Mouse (Mus musculus): ENCODE data around the gene Klf4. TPM values are rescaled to one million over a fixed set of nuclear protein-coding genes. Genes with fewer than 3 reads are reported as not detected.

Gene Klf4
- total and polyA plus RNA-seq, 3 experiments, result 0.04 TPM; not detected in 2

DNA sequence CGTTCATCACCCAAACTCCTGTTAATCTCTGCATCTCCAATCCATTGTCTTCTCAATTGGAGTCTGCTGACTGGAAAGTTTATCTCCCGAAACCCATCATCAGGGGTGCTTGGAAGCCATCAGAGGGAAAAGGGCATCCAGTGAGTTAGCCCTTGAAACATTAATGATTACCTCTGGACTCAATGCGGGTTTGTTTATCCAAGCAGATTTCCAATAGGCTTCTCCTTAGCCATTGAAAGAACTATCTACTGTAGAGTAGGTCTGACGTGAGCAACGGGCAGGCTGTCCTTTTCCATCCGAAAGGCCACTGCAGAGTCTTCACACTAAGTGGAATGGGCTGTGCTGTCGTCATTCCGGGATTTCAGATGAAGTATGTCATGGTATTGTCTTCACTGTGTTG is 16.2 kb downstream of the Klf4 start:
- Histone ChIP-seq H3K9me3 (replicated peaks) (peaks cover 43% of the 10 kb centered on the region), H3K4me3 (ENCODE audit: low read depth, low read length) (no peak overlapping the region), H3K36me3 (replicated peaks) (no peaks in the 10 kb centered on the region), H3K4me1 (ENCODE audit: insufficient read depth, low read depth, low read length) (no peaks in the 10 kb centered on the region), H3K27me3 (ENCODE audit: insufficient read depth, low read length) (no peaks in the 10 kb centered on the region)
- TF ChIP-seq GATA1 (IDR thresholded peaks at IDR 0.05; ENCODE audit: borderline replicate concordance, low read length) (no peak), GATA2 (IDR thresholded peaks at IDR 0.05; ENCODE audit: borderline replicate concordance, low read depth, low read length) (no peak), POLR2AphosphoS5 (IDR thresholded peaks at IDR 0.05; ENCODE audit: insufficient replicate concordance, low read depth, low read length) (no peak), CTCF (IDR thresholded peaks at IDR 0.05; ENCODE audit: low read depth, low read length) (no peak), TAL1 (conservative IDR thresholded peaks at IDR 0.05; ENCODE audit: low read depth, low read length) (no peak)
- ATAC-seq (ENCODE audit: extremely low read depth, insufficient number of reproducible peaks, low FRiP score, poor library complexity, severe bottlenecking) (no peak), DNase-seq (ENCODE audit: low spot score) (no peak)

DNA sequence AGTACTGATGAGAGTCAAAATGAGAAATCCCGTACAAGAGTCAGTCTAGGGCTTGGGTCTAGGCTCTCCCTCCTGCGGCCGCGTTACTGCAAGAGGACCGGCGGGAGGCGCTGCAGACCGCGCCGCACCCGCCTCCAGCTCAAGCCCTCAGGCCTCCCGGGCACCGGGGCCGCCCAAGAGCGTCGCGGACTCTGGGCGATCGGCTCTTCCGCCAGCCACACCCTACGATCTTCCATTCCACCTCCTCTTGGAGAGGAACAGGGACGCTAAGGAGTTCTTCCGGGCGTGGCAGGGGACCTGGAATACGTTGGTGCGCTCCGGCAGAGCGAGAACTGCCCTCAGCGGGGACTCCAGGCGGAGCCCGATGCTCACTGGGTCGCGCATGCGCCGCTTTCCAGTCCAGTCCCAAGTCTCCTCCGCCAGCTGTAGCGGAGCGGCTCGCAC is 17.5 kb downstream of the Klf4 start:
- Histone ChIP-seq H3K4me1 (ENCODE audit: insufficient read depth, low read depth, low read length) (no peaks in the 10 kb centered on the region), H3K9me3 (replicated peaks) (peaks cover 35% of the 10 kb centered on the region), H3K36me3 (replicated peaks) (no peaks in the 10 kb centered on the region), H3K4me3 (ENCODE audit: low read depth, low read length) (no peak overlapping the region; the same call in 1 of the 2 replicates), H3K27me3 (ENCODE audit: insufficient read depth, low read length) (no peaks in the 10 kb centered on the region)
- ATAC-seq (ENCODE audit: extremely low read depth, insufficient number of reproducible peaks, low FRiP score, poor library complexity, severe bottlenecking) (no peak), DNase-seq (ENCODE audit: low spot score) (no peak)
- TF ChIP-seq GATA2 (IDR thresholded peaks at IDR 0.05; ENCODE audit: borderline replicate concordance, low read depth, low read length) (no peak), TAL1 (conservative IDR thresholded peaks at IDR 0.05; ENCODE audit: low read depth, low read length) (no peak), CTCF (IDR thresholded peaks at IDR 0.05; ENCODE audit: low read depth, low read length) (no peak), GATA1 (IDR thresholded peaks at IDR 0.05; ENCODE audit: borderline replicate concordance, low read length) (no peak), POLR2AphosphoS5 (IDR thresholded peaks at IDR 0.05; ENCODE audit: insufficient replicate concordance, low read depth, low read length) (no peak)

DNA sequence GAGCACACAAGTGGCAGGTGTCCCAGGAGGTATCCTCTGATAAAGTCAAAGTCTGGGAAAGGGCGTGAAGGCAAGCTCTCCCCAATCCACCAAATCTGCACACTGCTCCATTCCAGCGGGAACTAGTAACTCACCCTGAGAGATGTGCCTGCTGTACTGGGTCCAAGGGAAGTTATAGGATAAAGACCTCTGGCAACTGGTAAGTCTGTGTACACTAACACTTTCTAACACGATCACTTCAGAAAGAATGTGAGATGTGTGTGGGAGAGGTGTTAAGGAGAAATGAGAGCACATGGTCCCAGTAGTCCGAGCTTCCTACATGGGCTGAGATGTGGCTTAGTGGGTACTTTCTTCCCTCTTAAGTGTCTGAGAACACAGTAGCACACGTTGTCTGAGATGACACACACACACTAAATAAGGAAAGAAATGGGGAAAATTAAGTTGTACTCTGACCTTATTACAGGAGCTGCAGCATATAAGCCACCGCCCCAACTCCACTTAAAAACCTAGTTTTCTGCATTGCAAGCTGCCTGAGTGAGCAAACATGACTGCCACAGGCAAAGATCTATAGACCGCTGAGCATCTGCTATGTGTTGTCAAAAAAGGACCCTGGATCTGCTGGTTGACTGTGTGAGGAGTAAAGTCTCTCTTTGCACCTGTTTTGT is 18.5 kb downstream of the Klf4 start:
- Histone ChIP-seq H3K4me3 (ENCODE audit: low read depth, low read length) (no peak overlapping the region), H3K9me3 (replicated peaks) (peaks cover 37% of the 10 kb centered on the region), H3K4me1 (ENCODE audit: insufficient read depth, low read depth, low read length) (no peaks in the 10 kb centered on the region), H3K36me3 (replicated peaks) (no peaks in the 10 kb centered on the region), H3K27me3 (ENCODE audit: insufficient read depth, low read length) (no peaks in the 10 kb centered on the region)
- DNase-seq (ENCODE audit: low spot score) (no peak), ATAC-seq (ENCODE audit: extremely low read depth, insufficient number of reproducible peaks, low FRiP score, poor library complexity, severe bottlenecking) (no peak)
- TF ChIP-seq GATA2 (IDR thresholded peaks at IDR 0.05; ENCODE audit: borderline replicate concordance, low read depth, low read length) (no peak), CTCF (IDR thresholded peaks at IDR 0.05; ENCODE audit: low read depth, low read length) (no peak), POLR2AphosphoS5 (IDR thresholded peaks at IDR 0.05; ENCODE audit: insufficient replicate concordance, low read depth, low read length) (no peak), GATA1 (IDR thresholded peaks at IDR 0.05; ENCODE audit: borderline replicate concordance, low read length) (no peak), TAL1 (conservative IDR thresholded peaks at IDR 0.05; ENCODE audit: low read depth, low read length) (no peak)

DNA sequence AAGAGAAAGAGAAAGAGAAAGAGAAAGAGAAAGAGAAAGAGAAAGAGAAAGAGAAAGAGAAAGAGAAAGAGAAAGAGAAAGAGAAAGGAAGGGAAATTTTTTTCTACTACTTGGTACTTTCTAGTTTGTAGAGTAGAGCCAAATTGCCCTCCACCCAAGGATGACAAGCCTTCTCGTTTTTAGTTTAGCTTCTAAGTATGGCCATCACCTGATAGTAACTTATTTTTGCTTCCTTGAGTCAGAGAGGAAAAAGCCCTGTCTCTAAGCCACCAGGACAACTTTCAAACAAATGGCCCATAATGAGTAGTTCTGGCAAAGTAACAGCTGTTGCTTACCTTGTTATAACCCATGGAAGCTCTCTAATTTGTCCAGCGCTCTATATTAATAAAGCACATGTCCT is 20.9 kb downstream of the Klf4 start:
- H3K4me1 ChIP-seq (ENCODE audit: insufficient read depth, low read depth, low read length), result no peaks in the 10 kb centered on the region
- no peak for DNase-seq (ENCODE audit: low spot score)
- no peaks in the 10 kb centered on the region for H3K27me3 ChIP-seq (ENCODE audit: insufficient read depth, low read length)
- TF ChIP-seq GATA1 (IDR thresholded peaks at IDR 0.05; ENCODE audit: borderline replicate concordance, low read length), result no peak
- no peak for TF ChIP-seq CTCF (IDR thresholded peaks at IDR 0.05; ENCODE audit: low read depth, low read length)
- TF ChIP-seq TAL1 (conservative IDR thresholded peaks at IDR 0.05; ENCODE audit: low read depth, low read length), result no peak
- no peak for TF ChIP-seq POLR2AphosphoS5 (IDR thresholded peaks at IDR 0.05; ENCODE audit: insufficient replicate concordance, low read depth, low read length)
- no peak for TF ChIP-seq GATA2 (IDR thresholded peaks at IDR 0.05; ENCODE audit: borderline replicate concordance, low read depth, low read length)
- no peaks in the 10 kb centered on the region for H3K36me3 ChIP-seq (replicated peaks)
- ATAC-seq (ENCODE audit: extremely low read depth, insufficient number of reproducible peaks, low FRiP score, poor library complexity, severe bottlenecking), result no peak
- peaks cover 32% of the 10 kb centered on the region for H3K9me3 ChIP-seq (replicated peaks)
- H3K4me3 ChIP-seq (ENCODE audit: low read depth, low read length), result no peak overlapping the region

DNA sequence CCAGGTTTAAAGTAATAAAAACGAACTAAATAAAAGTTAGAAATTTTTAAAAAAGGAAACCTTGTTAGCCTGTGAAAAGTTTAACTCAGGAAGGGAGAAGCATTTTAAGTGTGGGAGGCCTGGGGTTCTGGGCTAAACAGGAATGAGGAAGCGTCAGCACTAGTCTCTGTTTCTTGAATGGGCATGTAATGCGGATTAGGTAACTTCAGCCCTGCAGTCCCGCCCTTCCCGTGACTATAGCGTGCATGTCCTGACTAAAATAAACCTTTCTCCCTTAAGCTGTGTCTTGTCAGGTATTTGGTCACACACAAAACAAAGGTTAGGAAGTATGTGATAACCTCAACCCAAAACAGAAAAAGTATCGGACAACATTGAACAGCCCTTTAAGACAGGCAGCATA is 23.6 kb downstream of the Klf4 start:
- Histone ChIP-seq H3K9me3 (replicated peaks) (peaks cover 12% of the 10 kb centered on the region), H3K4me3 (ENCODE audit: low read depth, low read length) (no peak overlapping the region), H3K27me3 (ENCODE audit: insufficient read depth, low read length) (no peaks in the 10 kb centered on the region), H3K36me3 (replicated peaks) (no peaks in the 10 kb centered on the region), H3K4me1 (ENCODE audit: insufficient read depth, low read depth, low read length) (no peaks in the 10 kb centered on the region)
- ATAC-seq (ENCODE audit: extremely low read depth, insufficient number of reproducible peaks, low FRiP score, poor library complexity, severe bottlenecking) (no peak), DNase-seq (ENCODE audit: low spot score) (no peak)
- TF ChIP-seq TAL1 (conservative IDR thresholded peaks at IDR 0.05; ENCODE audit: low read depth, low read length) (no peak), GATA1 (IDR thresholded peaks at IDR 0.05; ENCODE audit: borderline replicate concordance, low read length) (no peak), CTCF (IDR thresholded peaks at IDR 0.05; ENCODE audit: low read depth, low read length) (no peak), POLR2AphosphoS5 (IDR thresholded peaks at IDR 0.05; ENCODE audit: insufficient replicate concordance, low read depth, low read length) (no peak), GATA2 (IDR thresholded peaks at IDR 0.05; ENCODE audit: borderline replicate concordance, low read depth, low read length) (no peak)

DNA sequence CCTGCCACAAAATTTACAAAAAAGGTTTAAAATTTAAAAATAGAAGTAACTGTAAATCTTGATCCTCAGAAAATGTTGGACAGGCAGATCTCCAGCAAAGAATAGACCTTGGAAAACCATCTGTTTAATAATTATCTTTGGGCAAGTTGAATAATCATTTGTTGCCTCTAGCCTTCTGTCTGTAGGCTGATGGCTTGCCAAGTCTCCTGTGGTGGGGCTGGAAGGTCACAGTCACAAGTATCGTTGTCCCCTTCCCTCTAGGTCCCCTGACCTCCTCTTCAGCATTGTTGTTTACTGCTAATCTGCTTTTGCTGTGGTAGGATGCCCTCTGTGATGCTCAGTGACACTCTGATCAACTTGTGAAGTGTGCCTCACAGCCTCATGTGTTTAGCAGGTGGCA is 33.6 kb downstream of the Klf4 start:
- H3K9me3 ChIP-seq (replicated peaks), result peaks cover 44% of the 10 kb centered on the region
- H3K4me3 ChIP-seq (ENCODE audit: low read depth, low read length), result no peak overlapping the region
- no peaks in the 10 kb centered on the region for H3K4me1 ChIP-seq (ENCODE audit: insufficient read depth, low read depth, low read length)
- H3K36me3 ChIP-seq (replicated peaks), result no peaks in the 10 kb centered on the region
- ATAC-seq (ENCODE audit: extremely low read depth, insufficient number of reproducible peaks, low FRiP score, poor library complexity, severe bottlenecking) (no peak), DNase-seq (ENCODE audit: low spot score) (no peak)
- no peak for TF ChIP-seq TAL1 (conservative IDR thresholded peaks at IDR 0.05; ENCODE audit: low read depth, low read length)
- no peak for TF ChIP-seq POLR2AphosphoS5 (IDR thresholded peaks at IDR 0.05; ENCODE audit: insufficient replicate concordance, low read depth, low read length)
- no peak for TF ChIP-seq GATA1 (IDR thresholded peaks at IDR 0.05; ENCODE audit: borderline replicate concordance, low read length)
- no peak for TF ChIP-seq CTCF (IDR thresholded peaks at IDR 0.05; ENCODE audit: low read depth, low read length)
- no peak for TF ChIP-seq GATA2 (IDR thresholded peaks at IDR 0.05; ENCODE audit: borderline replicate concordance, low read depth, low read length)
- H3K27me3 ChIP-seq (ENCODE audit: insufficient read depth, low read length), result no peaks in the 10 kb centered on the region
